Mouse (Mus musculus) hematopoietic stem cell, adult 5-6 weeks (primary cell): ENCODE data around the gene Cel. TPM values are rescaled to one million over a fixed set of nuclear protein-coding genes. Genes with fewer than 3 reads are reported as not detected.
A peak's percentile ranks its signal among the peaks of the same experiment; 100 is the strongest.

Source experiments
- ATAC-seq, 2 experiments: fragments of 125-278 bp in 1 of 2; replicated peaks in 1 of 2; 2 replicates each; pipeline ENCODE4 v1.8.0; 2016 to 2017; ENCODE audit warnings: inconsistent platforms in 2 of 2, mild to moderate bottlenecking in 2 of 2, moderate number of reproducible peaks in 2 of 2, low read depth in 1 of 2, moderate TSS enrichment in 1 of 2; ENCODE audit not compliant: low FRiP score in 2 of 2, poor library complexity in 2 of 2, severe bottlenecking in 2 of 2, insufficient read depth in 1 of 2, low TSS enrichment in 1 of 2
- total RNA-seq: library from RNA; stranded (forward); fragments of 172-1452, 232-1000 nt; gene quantifications from 2 replicates; pipeline ENCODE4 v1.2.3, GENCODE M21; 2017

The Cel gene
- total RNA-seq, 1 experiment from 2014 or later, result not detected

DNA sequence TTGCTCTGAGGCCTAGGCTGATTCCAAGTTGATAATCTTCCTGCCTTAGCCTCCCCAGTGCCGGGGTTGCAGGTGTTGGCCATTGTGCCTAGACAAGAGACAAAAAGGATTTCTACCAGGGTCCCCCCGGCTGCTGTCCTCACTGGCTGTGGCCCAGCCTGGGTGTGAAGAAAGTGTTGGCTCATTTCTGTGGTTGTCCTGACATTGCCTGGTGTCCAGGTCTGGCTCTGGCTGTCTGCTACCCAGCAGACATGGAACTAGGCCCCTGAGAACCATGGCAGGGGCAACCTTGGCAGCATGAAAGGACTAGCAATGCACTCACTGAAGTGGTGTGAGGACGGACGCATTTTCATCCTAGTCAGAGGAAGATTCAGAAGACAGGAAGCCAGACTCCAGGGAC lies 33.3 kb downstream of the Cel start:
- ATAC-seq, result no peak

DNA sequence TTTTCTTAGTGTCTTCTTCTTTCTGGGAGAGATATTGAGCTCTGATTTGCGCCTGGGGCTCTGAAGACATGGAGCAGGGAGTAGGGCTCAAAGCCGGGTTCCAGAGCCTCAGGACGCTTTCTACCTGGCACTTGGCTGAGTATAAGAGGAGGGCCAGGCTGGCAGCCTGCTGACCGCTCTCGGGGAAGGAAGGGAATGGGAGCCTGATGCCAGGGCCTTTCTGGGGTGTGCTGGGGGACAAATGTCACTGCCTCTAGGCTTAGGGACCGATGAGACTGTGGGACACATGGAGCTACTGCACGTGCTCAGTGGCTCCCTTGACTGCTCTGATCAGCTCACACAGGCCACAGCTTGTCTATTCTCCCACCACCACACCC lies 34.9 kb downstream of the Cel start:
- ATAC-seq, result no peak

- no peak for ATAC-seq
Observed at GRCm38 (mm10) chr2:28527436-28528353, 35.5 kb downstream of the Cel start.

DNA sequence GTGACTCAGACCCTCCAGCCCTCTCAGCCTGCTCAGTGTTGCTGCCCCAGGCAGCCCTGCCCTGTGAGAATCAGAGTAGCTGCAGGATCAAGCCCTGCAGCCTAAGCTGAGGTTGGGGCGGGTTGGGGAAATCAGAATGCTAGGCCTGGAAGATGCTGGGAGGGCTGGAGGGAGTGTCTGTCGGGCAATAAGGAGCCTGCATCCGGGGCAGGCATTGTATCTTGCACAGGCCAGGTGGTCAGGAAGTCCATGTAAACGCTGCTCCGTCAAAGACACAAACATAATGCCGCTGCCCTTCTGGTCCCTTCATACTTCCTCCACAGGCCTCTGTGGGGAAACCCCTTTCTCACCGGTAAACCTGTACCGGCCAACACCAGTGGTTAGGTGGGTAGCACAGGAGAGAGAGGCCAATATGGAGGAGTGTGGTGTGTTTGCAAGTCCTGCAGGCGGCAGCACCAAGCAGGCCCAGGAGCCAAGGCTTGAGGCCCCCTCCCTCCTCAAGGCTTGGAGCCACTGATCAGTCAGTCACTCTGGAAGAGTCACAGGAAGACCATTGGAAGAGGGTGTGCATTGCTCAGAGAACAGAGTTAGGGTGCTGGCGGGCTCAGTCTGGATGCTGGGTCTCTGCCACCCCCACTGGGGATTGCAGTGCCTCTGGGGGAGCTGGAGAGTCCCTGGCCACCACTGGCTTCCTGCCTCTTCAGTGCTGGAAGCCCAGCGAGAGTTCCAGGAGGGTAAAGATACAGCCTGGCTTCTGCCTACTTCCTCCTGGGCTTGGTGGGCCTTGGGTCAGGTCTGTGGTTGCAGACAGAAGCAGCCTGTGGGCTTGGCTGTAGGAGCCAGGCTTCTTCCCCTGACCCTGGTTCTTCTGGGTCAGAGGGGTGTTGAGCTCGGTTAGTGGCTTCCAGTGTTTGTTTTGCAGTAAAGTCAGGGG lies 37.0 kb downstream of the Cel start:
- peak; percentile 60 to 64 for ATAC-seq

DNA sequence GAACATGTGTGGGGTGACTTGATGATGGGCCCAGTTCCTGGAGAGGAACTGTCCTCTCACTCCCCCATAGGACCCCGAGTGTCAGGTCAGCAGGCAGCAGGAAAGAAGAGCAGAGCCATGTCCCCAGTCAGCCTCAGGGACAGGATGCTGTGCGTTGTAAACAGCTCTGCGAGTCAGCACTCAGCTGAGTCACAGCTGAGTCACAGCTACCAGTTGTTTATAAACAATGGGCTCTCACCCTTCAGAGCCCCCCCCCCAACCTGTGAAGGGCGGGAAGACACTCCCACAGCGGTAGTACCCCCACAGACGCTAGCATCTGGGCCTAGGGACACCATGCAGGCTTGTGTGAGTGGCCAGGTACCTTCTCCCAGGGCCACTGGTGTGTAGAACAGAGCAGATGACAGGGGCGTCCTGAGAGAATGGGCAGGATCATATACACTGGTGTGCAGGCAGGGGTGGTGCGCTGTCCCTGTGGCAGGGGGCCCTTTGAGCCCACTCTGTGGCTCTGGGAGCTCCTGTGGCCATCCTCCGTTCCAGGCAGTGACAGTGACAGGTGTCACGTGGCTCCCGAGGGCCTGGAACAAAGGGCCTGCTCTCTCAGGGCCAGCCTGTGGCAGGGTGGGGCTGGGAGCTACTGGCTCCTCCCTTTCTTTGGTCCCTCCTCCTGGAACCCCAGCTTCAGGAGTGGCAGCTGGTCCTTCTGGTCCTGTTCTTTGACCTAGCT lies 37.8 kb downstream of the Cel start:
- ATAC-seq, result peak; percentile 10 to 17; a peak in 3 of 4 replicates

DNA sequence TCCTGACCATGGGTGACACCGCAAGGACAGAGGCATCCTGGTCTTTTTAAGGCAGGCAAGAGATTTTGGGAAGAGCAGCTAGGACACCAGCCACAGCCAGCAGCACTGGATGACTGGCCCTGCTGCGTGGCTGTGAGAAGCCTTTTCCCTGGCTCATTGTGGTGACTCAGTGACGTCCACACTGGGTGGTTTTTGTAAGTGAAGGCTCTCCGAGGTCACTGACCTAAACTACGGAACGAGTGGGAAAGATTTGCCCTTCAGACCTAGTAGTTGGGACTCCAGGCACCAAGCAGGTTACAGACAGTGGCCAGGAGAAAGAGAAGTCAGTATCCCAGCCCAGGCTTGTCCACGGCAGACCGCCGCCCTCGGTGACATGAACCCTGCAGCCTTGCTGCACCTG lies 38.8 kb downstream of the Cel start:
- no peak for ATAC-seq

- peak; percentile 78 to 83 for ATAC-seq
Observed at GRCm38 (mm10) chr2:28523643-28524117, 39.5 kb downstream of the Cel start.

DNA sequence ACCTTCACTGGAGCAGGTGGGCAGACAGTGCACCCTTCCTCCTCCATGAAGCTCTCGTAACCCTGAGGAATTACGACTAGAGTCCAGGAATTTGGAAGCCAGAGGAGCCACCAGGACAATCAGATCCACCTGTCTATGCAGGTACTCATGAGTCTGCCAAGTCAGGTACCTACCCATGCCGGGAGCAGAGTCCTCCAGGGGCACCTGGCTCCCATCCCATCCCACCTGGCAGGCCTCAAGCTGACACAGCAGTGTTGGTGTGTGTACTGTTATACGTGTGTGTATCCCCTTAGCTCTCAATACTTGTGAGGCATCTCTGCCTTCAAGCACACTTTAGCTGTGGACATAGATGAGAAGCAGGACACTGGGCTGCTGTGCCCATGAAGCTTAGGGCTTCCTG lies 41.0 kb downstream of the Cel start:
- no peak for ATAC-seq

DNA sequence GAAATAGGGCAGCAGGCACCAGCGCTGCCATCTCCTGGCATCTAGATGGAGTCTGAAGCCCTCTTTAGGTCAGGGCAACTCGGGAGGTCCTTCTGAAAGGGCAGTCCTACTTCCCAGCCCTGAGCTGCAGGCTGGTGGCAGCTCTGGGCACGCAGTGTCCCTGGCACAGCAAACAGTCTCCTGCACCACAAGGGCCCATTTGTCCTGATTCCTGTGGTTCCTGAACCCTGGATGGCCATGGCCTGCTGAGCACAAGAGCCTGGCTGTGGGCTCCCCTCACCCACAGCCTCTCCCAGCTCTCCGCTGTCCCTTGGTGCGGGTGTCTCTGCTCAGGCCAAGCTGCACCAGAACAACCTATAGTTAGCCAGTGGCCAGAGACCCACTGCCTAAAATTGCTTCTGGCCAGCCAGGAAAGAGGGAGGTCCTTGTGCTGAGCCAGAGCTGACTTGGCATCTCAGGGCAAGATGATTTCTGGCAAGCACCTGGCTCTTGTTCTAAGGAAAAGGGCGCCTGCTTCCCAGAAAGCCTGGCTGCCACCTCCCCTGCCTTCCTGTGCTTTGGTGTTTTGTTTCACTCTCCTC lies 41.5 kb downstream of the Cel start:
- no peak for ATAC-seq

- ATAC-seq, result no peak
Observed at GRCm38 (mm10) chr2:28520581-28520980, 42.6 kb downstream of the Cel start.

DNA sequence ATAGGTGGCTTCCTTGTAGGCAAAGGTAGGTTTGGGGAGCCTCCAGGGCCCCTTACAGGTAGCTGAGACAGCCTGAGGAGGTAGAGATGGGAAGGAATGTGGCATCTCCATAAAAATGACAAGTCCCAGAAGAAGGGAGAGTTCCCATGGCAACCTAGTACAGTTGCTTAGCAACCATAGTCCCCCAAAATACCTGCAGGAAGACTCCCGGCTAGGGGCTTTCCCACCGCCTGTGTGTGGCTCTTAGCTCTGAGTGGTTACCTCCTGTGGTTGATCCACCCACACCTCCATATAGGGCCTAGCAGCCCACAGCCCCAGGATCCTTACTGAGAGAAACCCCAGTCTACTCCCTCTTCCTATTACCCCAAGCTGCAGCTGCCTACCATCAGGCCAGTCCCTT lies 45.0 kb downstream of the Cel start:
- 0 out of 4 replicates have a peak, but pooled peaks of 1 of the 2 experiments have one; percentile 8 for ATAC-seq

- ATAC-seq, result peak; percentile 38 to 66
Observed at GRCm38 (mm10) chr2:28517206-28517909, 45.8 kb downstream of the Cel start.

DNA sequence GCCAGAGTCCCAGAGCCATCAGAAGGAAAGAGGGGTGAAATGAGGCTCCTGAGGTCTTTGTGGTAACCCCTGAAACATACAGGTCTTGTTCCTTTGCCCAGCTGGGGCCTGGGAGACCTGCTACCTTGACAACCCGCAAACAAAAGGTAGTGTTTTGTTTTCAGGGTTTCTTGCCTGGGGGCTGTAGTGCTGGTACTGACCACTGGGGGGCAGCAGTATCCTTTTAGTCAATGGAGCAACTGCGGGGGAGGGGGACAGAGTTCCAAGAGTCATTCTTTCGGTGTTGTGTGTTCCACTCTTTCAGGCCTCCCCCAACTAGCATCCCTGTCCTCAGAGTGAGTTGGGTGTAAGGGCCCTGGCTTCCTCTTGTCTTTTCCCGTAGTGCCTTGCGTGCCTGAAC lies 48.7 kb downstream of the Cel start:
- ATAC-seq, result peak; percentile 55 to 61

- no peak for ATAC-seq
Observed at GRCm38 (mm10) chr2:28513431-28514370, 49.5 kb downstream of the Cel start.

DNA sequence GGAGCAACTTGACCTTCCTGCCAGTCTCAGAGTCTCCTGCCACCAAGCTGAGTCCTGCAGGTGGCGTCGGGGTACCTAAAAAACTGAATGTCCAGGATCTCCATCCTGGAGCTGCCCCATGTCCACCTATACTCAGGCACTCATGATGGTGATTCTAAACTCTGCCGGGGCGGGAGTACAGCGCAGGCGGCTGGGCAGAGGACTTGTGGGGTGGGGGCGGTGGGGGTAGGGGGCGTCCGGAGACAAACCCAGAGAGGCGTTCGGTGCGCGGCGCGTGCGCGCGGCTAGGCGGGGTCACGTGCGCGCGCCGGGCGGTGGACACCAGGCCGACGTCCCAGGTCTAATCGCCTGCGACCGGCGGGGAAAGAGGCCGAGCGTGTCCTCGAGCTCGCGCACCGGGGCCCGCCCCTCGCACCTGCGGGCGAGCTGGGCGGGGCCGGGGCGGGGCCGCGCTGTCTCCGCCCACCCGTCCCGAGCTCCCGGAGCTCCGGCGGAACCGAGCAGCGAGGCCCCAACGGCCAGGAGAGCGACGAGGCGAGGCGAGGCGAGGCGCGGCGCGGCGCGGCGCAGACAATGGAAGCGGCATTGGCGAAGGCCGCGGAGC lies 50.3 kb downstream of the Cel start, which contains the start of gene Ralgds:
Gene Ralgds, plus strand, starts transcription at position 328 of the 604 bp plus-strand sequence.
- no peak for ATAC-seq
